Comparison of ENCODE assay signal across 9 mouse cellular contexts in the genomic region with DNA sequence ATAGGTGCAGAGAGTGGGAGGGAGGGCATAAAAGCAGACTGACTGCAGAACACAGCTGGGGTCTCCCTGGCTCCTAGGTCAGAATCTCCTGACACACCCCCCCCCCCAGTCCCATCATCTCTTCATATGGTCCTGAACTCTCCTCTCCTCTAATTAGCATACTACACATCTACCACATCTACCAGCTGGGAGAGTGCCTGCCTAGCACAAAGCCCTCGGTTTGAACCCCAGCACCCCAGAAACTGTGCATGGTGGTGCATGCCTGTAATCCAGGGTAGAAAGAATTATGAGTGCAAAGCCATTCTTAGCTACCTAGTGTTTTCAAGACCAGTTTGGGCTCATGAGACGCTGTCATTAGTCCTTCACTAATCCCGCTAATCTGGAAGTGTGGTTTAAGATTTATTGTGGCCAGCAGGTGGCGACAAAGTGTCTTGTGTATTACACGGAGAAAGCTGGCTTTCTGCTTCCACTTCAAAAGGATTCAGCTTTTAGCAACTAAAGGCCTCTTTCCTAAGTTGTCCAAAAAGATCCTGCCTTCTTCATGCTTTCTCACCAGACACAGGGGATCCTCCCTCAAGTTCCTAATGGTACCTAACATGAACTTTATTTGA. TPM values are rescaled to one million over a fixed set of nuclear protein-coding genes. Genes with fewer than 3 reads are reported as not detected.
A peak's percentile ranks its signal among the peaks of the same experiment; 100 is the strongest.
DNase-seq lines count a peak whose midpoint lies in the region; ATAC-seq and TF ChIP-seq lines count a peak whose summit lies in the region.
"Had no signal": no experiment of that assay in that cellular context is flagged by ENCODE, and none has a peak within 500 bp of the region (broad histone marks: within the 10 kb centered on the region; RNA-seq: fewer than 3 reads in every experiment).

No protein-coding gene starts in this region.

- H3K27ac ChIP-seq in kidney, postnatal 0 days = no peak overlapping the region
- H3K27ac ChIP-seq in liver, embryonic 11.5 days (ENCODE audit: low read depth, low read length) = no peak overlapping the region
- H3K27ac ChIP-seq: embryonic facial prominence, embryonic 13.5 days had no signal

- H3K4me2 ChIP-seq in kidney, postnatal 0 days (ENCODE audit: low read length) = no peak overlapping the region
- no peak overlapping the region for H3K4me2 ChIP-seq in liver, embryonic 11.5 days
- H3K4me2 ChIP-seq: embryonic facial prominence, embryonic 13.5 days had no signal

- peak; percentile 26 for DNase-seq in ovary, postnatal 10 days (ENCODE audit: low spot score)
- no peak for DNase-seq in ovary, adult 18-20 months (ENCODE audit: low spot score)
- peak; percentile 49 for DNase-seq in cerebellum, adult 8-10 months
- peak; percentile 65 to 76 for DNase-seq in frontal cortex, postnatal 25 days (ENCODE audit: low spot score in 2 of 2)
- DNase-seq in kidney, postnatal 0 days (ENCODE audit: low spot score) = peak; percentile 69
- DNase-seq in liver, embryonic 11.5 days (ENCODE audit: low spot score) = peak; percentile 40
- peak; percentile 77 for DNase-seq in thymus, postnatal 0 days (ENCODE audit: low spot score)

- H3K4me3 ChIP-seq in kidney, postnatal 0 days (replicated peaks; ENCODE audit: low read depth, low read length) = no peak overlapping the region
- no peak overlapping the region for H3K4me3 ChIP-seq in liver, embryonic 11.5 days (ENCODE audit: low read depth, low read length)
- H3K4me3 ChIP-seq: embryonic facial prominence, embryonic 13.5 days had no signal

- no peaks in the 10 kb centered on the region for H3K36me3 ChIP-seq in kidney, postnatal 0 days (ENCODE audit: insufficient read depth, low read length)
- no peaks in the 10 kb centered on the region for H3K36me3 ChIP-seq in liver, embryonic 11.5 days (ENCODE audit: control insufficient read depth, insufficient read depth, low read length)
- H3K36me3 ChIP-seq: embryonic facial prominence, embryonic 13.5 days had no signal

- no peaks in the 10 kb centered on the region for H3K4me1 ChIP-seq in kidney, postnatal 0 days (replicated peaks; ENCODE audit: insufficient read depth, low read length)
- H3K4me1 ChIP-seq in liver, embryonic 11.5 days (replicated peaks; ENCODE audit: control insufficient read depth, insufficient read depth, low read length) = no peaks in the 10 kb centered on the region
- H3K4me1 ChIP-seq: embryonic facial prominence, embryonic 13.5 days had no signal

- no peaks in the 10 kb centered on the region for H3K9me3 ChIP-seq in kidney, postnatal 0 days (replicated peaks; ENCODE audit: low read length)
- H3K9me3 ChIP-seq in liver, embryonic 11.5 days (ENCODE audit: control insufficient read depth, low read length) = no peaks in the 10 kb centered on the region

- no peak for ATAC-seq in kidney, postnatal 0 days (replicated peaks; ENCODE audit: low FRiP score, low read depth)
- ATAC-seq in liver, embryonic 11.5 days (replicated peaks; ENCODE audit: low FRiP score) = no peak
- ATAC-seq in neutrophil, adult 5-6 weeks (ENCODE audit: extremely low read depth, insufficient number of reproducible peaks, low FRiP score, poor library complexity, severe bottlenecking) = peak; percentile 58; the same call in 1 of the 2 replicates

- peak; percentile 79 for TF ChIP-seq CTCF in kidney, postnatal 0 days (IDR thresholded peaks at IDR 0.05; ENCODE audit: low read depth)

- no peaks in the 10 kb centered on the region for H3K27me3 ChIP-seq in kidney, postnatal 0 days (ENCODE audit: insufficient read depth, low read length)
- H3K27me3 ChIP-seq in liver, embryonic 11.5 days (replicated peaks; ENCODE audit: control insufficient read depth, insufficient read depth, low read length) = peaks cover 20% of the 10 kb centered on the region

- no peak overlapping the region for H3K9ac ChIP-seq in kidney, postnatal 0 days (ENCODE audit: low read depth, low read length)
- H3K9ac ChIP-seq in liver, embryonic 11.5 days (ENCODE audit: low read depth, low read length) = no peak overlapping the region
- H3K9ac ChIP-seq: embryonic facial prominence, embryonic 13.5 days had no signal

- WGBS in kidney, postnatal 0 days = 13% methylated on average over 5 of the region's 5 CpGs
- WGBS in liver, embryonic 11.5 days = 13% methylated on average over 5 of the region's 5 CpGs

RNA-seq across cellular contexts. Expression of gene Tescl, which starts 2.1 kb away (rescaled TPM):
- 0.27 and 0.45 TPM in 2 replicates for polyA plus RNA-seq in kidney, postnatal 0 days (2015; fragmentation: Nextera tagmentation; extraction: Ambion mirVana)
- polyA plus RNA-seq in liver, embryonic 11.5 days (2014; fragmentation: Nextera tagmentation; extraction: Ambion mirVana) = 0.22 TPM in 1 of 2 replicates, not detected in the other
- not detected in 2 replicates for total RNA-seq in neutrophil, adult 5-6 weeks (2017)
- not detected in 2 replicates for polyA plus RNA-seq in thymus, postnatal 0 days (2015; fragmentation: Nextera tagmentation; extraction: Ambion mirVana)

RNA-seq across cellular contexts. Expression of gene Lypd5, which starts 13.2 kb away (rescaled TPM):
- polyA plus RNA-seq in kidney, postnatal 0 days (2015; fragmentation: Nextera tagmentation; extraction: Ambion mirVana) = not detected in 2 replicates
- polyA plus RNA-seq in liver, embryonic 11.5 days (2014; fragmentation: Nextera tagmentation; extraction: Ambion mirVana) = not detected in 2 replicates
- not detected in 2 replicates for total RNA-seq in neutrophil, adult 5-6 weeks (2017)
- 0.05 TPM in 1 of 2 replicates, not detected in the other for polyA plus RNA-seq in thymus, postnatal 0 days (2015; fragmentation: Nextera tagmentation; extraction: Ambion mirVana)

RNA-seq across cellular contexts. Expression of gene Zfp94, which starts 19.3 kb away (rescaled TPM):
- polyA plus RNA-seq in kidney, postnatal 0 days (2015; fragmentation: Nextera tagmentation; extraction: Ambion mirVana) = 9.8 and 10.0 TPM in 2 replicates
- polyA plus RNA-seq in liver, embryonic 11.5 days (2014; fragmentation: Nextera tagmentation; extraction: Ambion mirVana) = 5.6 and 5.8 TPM in 2 replicates
- total RNA-seq in neutrophil, adult 5-6 weeks (2017) = 8.7 and 14.6 TPM in 2 replicates
- 4.6 and 5.5 TPM in 2 replicates for polyA plus RNA-seq in thymus, postnatal 0 days (2015; fragmentation: Nextera tagmentation; extraction: Ambion mirVana)

RNA-seq across cellular contexts. Expression of gene Kcnn4, which starts 34.3 kb away (rescaled TPM):
- 8.0 and 9.6 TPM in 2 replicates for polyA plus RNA-seq in kidney, postnatal 0 days (2015; fragmentation: Nextera tagmentation; extraction: Ambion mirVana)
- 119 and 123 TPM in 2 replicates for polyA plus RNA-seq in liver, embryonic 11.5 days (2014; fragmentation: Nextera tagmentation; extraction: Ambion mirVana)
- total RNA-seq in neutrophil, adult 5-6 weeks (2017) = 13.6 and 14.8 TPM in 2 replicates
- polyA plus RNA-seq in thymus, postnatal 0 days (2015; fragmentation: Nextera tagmentation; extraction: Ambion mirVana) = 105 and 120 TPM in 2 replicates

RNA-seq across cellular contexts. Expression of gene Zfp61, which starts 34.8 kb away (rescaled TPM):
- 22.9 and 24.6 TPM in 2 replicates for polyA plus RNA-seq in kidney, postnatal 0 days (2015; fragmentation: Nextera tagmentation; extraction: Ambion mirVana)
- 10.8 and 13.2 TPM in 2 replicates for polyA plus RNA-seq in liver, embryonic 11.5 days (2014; fragmentation: Nextera tagmentation; extraction: Ambion mirVana)
- 8.3 and 10.1 TPM in 2 replicates for total RNA-seq in neutrophil, adult 5-6 weeks (2017)
- polyA plus RNA-seq in thymus, postnatal 0 days (2015; fragmentation: Nextera tagmentation; extraction: Ambion mirVana) = 26.2 and 26.8 TPM in 2 replicates
